Mouse (Mus musculus) cerebral cortex, adult 2 months (tissue): ENCODE results near the gene St6galnac3.

ENCODE experiments used
- WGBS: fragments of 180-500 bp; shearing (Covaris S2); methylation state at CpG from one replicate; pipeline ENCODE4 v1.1.7; 2018; 5-methylcytosine and 5-hydroxymethylcytosine counted together

The St6galnac3 gene

DNA sequence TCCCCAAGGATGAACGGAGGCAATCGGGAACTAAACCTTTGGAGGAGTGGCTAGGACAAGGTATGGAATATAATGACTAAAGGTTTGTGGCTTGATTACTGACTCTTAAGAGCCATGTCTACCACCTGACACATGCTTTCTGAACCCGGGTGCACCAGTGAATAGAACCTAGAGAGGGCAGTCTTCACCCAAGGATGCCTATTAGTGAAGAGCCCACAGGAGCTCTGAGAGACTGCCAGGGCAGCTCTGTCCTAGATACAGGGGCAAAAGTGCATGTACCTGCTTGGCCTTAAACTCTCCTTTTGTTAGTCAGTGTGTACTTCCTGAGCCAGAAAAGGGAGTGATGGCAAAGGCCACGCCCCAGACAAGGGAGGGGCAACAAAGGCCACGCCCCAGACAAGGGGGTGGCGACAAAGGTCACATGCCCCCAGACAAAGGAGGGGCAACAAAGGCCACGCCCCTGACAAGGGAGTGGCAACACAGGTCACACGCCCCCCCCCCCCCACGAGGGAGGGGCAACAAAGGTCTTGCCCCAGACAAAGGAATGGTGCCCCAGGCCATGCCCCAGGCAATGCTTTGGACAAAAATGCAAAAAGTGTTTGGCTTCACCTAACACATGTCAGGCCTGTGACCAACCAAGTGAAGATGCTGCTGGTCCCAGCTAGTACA lies 376.0 kb downstream of the St6galnac3 start:
- 90% methylated on average over 9 of the region's 9 CpGs for WGBS

DNA sequence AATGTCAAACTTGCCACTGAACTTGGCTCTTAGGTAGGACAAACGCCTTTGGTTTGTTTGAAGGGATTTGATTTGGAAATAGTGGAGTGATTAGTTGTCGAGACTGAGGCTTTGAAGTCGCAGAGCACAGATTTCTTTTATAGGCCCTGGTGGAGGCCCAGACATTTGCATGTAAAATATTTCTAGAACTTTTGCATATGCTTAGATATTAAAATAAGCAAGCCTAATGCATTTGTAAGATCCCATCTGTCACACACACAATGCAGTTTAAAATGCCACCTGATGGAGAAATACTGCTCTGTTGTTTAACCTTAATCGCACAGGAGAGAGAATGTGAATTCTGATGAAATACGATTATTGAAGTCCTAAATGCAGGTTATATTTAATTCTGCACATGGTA lies 380.0 kb downstream of the St6galnac3 start:
- WGBS = 85% methylated on average over 5 of the region's 5 CpGs

DNA sequence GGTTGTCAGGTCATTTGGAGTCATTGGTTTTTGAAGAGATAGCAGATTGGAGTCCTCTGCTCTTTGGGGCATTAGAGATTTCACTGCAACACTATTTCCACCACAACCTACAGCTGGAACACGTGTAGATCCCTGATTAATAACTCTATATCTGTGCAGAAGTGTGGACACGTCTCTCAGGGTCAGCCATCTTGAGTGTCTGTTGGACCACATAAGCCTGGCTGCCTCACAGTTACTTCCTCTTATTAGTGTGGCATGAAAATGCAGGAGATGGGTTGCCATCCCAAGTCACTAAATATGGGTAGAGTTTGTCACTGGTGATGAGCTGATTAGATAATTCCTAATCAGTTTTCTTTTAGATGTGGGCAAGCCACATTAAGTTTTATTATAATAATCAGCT lies 385.0 kb downstream of the St6galnac3 start:
- WGBS = 80% methylated on average over 2 of the region's 2 CpGs

DNA sequence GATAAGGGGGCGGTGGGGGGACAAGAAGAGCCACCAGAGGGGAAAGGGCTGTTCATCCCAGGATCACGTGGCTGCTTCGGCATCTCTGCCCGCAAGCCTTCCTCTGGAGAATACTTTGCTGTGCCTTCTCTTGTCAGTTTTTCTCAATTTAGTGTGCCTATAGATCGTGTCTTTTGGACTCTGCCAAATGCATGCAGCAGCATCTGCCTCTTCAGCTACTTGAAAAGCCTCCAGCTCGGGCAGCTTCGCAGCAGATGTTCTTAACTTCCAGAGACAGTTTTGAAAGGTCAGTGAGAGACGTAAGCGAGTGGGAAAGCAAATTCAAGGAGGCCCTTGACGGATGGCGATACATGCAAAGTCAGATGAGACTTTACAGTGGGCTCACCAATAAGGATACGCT lies 385.9 kb downstream of the St6galnac3 start:
- WGBS = 45% methylated on average over 12 of the region's 12 CpGs

DNA sequence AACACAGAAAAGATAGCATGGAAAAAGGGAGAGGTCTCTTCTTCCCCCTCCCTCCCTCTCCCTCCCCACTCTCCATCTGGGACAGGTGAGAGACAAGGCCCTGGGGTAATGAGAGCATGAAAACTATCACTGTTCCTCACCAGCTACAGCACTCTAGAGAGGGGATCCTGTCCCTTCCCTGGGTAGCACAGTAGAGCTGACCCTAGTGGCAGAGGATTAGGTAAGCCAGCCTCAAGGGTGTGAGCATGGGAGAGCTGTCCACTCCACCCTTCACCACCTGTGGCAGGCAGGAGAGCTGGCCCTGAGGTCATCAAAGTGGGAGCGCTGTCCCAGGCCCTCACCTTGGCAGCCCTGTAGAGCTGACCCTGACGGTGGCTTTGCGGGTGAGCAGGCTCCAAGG lies 387.2 kb downstream of the St6galnac3 start:
- WGBS = 96% methylated on average over 3 of the region's 3 CpGs

DNA sequence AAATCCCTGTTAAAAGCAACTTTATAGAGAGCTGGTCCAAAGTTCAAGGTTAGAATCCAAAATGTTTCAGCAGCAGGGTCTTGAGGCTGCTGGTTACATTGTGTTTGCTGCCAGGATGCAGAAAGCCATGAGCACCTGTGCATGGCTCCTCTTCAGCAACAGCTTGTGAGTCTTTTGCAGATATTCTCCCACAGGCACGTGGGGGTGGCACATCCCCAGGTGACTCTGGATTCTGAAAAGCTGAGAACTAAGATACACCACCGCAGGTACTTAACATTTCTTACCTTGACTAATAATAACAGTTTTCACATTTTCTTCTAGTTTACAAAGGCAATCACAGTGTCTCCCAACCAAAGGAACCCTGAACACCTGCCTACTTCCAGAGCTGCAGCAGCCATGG lies 387.8 kb downstream of the St6galnac3 start:
- WGBS = 76% methylated on average over 2 of the region's 2 CpGs

DNA sequence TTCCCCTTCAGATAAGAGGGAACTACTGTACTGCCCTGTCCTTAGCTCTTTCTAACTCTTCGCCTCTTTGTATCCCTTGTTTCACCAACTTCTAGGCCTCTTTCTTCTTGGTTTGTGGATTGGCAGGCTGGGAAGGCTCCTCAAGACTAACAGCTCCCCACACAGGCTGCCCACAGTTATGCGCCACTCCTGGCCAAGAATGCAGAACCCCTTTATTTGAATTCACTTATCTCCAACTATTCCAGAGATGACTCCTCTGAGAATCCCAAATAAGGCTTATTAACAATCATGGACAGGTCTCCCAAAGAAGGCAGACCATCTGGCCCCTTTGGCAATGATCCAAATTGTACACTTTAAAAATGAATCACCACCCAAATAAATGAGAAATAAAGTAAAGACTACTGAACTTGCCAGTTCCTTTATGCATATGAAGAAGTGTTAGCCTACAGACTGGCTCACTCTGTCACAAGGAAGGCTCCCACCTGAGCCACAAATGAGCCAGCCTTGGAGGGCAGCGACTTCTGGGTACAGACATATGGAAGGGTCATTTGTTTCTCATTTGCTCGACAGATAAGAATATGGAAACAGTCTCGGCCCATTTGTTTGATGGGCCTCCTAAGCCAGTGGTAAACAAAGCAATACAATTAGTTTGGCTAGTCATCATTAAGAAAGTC lies 390.7 kb downstream of the St6galnac3 start:
- 77% methylated on average over 5 of the region's 5 CpGs for WGBS

DNA sequence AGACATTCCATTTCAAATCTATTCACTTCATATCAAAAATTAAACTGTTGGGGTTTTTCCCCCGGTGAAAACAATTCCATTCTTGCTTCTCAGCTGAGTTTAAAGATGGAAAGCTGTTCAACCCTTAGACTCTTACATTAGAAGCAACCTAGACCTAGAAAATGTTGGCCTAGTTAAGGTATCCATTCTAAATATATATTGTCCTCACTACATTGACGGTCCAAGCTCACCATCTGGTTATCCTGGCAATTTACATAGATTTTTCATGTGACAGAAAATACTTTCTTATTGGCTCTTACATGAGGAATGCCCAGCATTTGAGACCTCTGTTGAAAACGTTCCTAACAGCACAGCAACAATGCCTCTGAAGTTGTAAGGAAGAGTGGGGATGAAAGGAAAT lies 400.7 kb downstream of the St6galnac3 start:
- 49% methylated on average over 3 of the region's 3 CpGs for WGBS

DNA sequence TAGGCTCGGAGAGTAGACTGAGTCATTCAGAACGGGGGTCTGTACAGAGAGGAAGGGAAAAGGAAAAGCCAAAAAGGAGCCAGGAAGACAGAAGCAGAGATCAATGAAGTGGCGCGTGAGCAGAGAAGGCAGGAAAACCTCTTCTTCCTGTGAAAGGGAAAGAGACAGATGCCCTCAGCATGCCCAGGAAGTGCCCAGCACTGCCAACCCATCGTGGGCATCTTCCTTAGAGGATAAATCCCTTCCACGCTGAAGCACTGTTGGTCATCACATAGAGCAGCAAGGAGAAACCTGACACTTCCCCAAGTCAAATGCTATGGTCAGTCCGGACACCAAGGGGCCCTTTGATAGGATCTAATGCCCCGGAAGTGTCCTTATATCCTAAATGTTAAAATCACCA lies 401.5 kb downstream of the St6galnac3 start:
- WGBS = 79% methylated on average over 8 of the region's 8 CpGs

DNA sequence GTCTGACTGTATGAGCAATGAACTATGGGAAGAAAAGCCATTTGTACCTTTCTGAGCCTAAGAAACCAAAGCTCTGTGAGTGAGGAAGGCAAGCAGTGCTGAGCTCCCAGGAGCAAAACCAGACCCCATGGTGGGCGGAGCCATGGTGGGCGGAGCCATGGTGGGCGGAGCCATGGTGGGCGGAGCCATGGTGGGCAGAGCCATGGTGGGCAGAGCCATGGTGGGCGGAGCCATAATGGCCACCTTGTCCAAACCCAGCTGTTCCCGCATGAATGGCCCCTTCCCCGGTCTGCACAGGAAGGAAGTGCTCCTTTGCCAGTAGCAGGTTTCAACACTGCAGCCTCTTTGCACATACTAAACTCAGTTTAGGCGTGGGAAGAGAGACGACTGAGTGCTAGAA lies 411.4 kb downstream of the St6galnac3 start:
- 68% methylated on average over 9 of the region's 9 CpGs for WGBS

DNA sequence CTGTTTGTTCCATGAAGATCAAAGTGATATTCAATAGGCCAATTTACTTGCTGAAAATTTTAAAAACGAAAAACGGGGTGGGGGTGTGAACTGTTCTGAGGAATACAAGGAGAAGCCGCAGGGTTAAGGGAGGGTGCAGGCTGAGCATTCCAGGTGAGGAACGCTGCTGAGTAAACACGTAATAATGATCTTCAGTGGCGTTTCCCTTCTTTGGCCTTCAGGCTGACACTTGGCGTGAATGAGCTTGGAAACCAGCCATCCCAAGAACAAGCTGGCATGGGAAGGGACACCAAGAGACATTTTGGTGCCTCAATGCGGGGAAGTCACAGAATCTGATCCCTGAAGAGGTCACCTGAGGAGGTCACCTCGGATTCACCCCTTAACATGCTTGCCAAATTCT lies 411.8 kb downstream of the St6galnac3 start:
- WGBS = 83% methylated on average over 9 of the region's 9 CpGs

DNA sequence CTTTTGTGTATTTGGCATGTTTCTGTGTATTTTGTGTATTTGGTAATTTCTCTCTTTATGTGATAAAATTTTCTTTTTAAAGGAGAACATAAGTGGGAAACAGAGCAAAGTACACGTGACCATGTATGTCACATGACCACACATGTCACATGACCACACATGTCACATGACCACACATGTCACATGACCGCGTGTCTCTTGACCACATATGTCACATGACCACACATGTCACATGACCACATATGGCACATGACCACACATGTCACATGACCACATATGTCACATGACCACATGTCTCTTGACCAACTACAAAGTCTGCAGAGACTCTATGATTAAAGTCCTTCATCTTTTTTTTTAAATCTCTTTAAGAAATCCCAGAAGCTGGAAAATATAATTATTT lies 413.0 kb downstream of the St6galnac3 start:
- WGBS = 97% methylated on average over 3 of the region's 3 CpGs

DNA sequence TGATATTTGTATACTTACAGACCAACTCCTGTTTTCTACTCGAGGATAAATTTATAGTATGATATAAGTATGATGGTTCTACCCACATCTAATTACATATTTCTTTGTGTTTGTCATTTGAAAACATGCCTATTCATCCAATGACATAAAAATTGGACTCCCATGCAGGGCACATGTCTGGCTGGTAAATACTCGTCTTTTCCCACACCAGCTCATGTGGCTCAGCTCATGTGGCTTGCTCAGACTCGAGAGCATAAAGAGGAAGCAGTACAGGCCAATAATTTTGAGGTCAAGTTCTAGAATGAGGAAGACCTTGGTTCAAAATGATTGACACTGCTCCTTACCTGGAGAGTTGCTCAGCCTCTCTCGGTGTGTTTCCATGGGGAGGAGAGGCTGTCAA lies 416.6 kb downstream of the St6galnac3 start:
- WGBS = 88% methylated on average over 4 of the region's 4 CpGs

DNA sequence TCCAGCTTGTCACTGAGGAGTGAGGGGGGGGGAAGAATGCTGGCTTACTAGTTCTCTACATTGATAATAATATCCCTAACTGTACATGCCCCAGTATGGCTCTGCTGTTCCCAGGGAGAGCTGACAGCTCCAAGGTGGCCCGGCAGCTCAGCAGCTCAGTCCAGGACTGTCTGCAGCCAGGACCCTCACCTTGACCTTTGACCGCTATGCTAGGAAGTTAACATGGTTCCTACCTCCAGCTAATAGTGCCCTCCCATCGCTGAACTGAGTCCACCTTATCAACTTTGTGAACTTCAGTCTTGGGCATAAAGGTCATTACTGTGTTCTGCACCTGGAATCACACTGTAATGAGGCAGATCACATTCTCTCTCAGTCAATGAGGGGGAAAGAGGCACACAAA lies 419.8 kb downstream of the St6galnac3 start:
- WGBS = 83% methylated on average over 3 of the region's 3 CpGs

DNA sequence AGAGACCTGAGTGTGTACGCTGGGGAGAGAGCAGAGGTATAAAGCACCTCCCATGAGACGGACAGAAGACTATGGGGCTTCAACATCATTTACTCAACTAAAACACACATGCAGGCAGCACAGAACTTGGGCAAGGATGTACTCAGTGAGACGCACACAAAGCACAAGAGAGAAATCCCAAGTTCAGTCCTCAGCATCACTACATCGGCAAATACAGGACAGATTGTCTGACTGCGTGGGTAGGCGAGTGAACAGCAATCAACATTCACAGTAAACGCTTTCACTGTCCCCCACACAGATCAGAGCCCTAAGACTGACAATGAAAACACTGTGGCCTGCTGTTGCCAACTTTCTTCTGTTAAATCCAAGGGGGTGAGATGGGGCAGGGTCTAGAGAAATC lies 422.6 kb downstream of the St6galnac3 start:
- 61% methylated on average over 7 of the region's 7 CpGs for WGBS

DNA sequence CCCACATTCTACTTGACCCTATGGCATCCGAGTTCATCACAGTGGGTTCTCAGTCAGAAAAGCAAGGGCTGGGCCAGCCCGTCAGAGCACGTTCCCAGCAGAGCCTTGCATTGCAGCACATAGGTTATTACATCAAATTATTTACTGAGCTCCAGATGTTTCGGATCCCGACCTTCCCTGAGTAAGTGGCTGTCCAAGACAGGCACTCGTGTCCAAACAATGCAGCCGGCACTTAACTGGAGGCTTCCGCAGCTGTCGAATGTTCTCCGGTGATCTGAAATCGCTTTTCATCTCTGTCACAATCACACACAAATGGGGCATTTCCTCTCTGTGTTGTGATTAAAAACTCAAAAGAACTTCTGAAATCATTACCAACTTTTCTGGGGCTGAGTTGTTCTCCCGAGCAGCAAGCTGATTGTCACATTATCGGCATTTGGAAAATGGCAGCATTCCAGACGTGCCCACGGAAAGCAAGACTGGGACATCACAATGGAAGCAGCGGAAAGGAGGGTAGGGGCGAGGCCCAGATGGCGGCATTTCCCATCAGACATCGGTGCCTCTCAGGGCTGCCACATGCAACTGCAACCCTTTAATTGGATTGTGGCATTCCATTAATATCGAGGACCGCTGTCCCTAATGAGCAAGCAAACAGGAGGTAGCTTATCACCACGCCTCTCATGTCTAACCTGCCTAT lies 428.5 kb downstream of the St6galnac3 start:
- 51% methylated on average over 22 of the region's 22 CpGs for WGBS

DNA sequence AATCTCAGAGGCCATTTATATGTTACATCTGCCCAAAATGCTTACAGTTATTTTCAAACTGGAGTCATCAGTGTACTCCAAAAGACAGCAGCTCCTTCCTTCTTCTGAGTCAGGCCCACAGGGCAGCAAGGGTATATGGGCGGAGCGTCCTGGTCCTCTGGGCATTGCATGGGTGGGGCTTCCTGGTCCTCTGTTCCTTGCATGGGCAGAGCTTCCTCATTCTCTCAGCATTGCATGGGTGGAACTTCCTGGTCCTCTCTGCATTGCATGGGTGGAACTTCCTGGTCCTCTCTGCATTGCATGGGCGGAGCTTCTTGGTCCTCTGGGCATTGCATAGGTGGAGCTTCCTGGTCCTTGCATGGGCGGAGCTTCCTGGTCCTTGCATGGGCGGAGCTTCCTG lies 432.1 kb downstream of the St6galnac3 start:
- WGBS = 95% methylated on average over 5 of the region's 5 CpGs

DNA sequence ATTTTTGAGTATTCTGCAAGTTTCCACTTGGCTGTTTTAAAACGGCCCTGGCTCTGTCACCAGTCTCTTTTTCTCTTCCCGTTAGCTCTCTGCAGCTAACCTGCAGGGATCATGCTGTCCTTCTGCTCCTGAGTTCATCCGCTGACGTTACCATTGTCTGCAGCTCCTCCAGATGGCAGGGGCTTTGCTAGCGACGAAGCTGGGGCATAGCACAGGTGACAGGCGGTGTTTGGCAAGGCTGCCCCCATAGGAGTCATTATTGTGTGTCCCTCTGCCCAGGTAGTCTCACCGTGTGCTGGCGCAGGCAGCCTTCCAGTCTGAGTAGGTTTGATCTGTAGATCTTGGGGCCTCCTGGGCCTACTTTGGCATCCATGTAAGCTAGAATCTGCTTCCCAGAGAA lies 432.6 kb downstream of the St6galnac3 start:
- WGBS = 89% methylated on average over 9 of the region's 9 CpGs

DNA sequence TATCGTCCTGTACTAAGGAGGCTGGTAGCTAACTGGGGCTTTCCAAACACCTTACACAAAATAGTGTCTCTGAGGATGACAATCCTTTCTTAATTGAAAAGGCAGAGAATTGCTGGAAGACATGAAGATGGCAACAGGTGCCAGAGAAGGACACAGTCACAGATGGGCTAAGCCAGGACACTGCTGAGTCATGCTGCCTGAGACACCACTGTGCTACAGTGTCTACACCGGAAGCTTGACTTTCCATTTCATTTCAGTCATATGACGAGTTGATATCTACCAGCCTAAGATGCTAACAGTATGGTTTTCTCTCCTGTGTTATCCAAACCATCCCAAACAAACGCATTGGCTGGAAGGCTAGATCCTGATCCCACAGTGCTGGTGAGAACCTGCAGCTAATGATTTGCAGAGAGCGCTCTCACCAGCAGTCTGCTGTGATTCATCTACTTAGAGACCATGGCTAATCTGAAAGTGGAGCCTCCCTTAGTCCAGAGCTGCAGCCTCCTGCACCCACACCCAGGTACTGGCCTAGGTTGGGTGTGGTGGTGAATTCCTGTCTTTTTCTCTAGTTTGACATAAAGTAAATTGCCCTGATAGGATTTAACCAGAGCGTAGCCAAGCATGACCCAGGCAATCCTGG lies 433.4 kb downstream of the St6galnac3 start:
- WGBS = 90% methylated on average over 6 of the region's 6 CpGs

DNA sequence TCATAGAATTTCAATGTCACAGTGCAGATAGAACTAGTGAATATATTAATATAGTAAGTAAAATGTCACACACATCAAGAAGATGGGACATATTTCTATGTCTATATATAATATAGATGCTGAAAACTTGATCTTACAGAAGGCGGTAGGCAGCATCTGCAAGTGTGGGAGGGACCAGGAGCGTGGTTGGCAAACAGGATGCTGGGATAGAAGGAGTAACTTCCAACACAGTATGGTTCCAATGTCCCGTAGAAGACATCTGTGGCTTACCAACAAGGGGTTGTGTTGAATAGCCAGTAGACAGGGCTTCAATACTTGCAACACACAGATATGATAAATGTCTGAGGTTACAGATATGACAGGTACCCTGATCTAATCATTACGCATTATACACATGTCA lies 435.0 kb downstream of the St6galnac3 start:
- 68% methylated on average over 4 of the region's 4 CpGs for WGBS

DNA sequence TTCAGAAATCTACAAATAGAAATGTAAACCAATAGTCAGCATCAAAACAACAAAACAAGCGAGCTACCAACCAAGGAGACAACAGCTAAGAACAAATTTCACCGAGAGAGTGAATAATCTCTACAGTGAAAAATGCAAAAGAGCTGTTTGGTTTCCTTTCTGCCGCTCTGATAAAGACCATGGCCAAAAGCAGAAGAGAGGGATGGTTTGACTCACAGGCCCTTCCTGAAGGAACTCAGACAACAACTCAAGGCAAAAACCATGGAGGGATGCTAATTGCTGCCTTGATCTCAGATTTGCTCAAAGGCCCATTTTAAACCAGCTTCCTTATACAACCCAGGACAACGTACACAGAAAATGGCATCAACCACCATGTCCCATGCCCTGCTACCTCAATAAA lies 437.4 kb downstream of the St6galnac3 start:
- WGBS = 94% methylated on average over 4 of the region's 4 CpGs

DNA sequence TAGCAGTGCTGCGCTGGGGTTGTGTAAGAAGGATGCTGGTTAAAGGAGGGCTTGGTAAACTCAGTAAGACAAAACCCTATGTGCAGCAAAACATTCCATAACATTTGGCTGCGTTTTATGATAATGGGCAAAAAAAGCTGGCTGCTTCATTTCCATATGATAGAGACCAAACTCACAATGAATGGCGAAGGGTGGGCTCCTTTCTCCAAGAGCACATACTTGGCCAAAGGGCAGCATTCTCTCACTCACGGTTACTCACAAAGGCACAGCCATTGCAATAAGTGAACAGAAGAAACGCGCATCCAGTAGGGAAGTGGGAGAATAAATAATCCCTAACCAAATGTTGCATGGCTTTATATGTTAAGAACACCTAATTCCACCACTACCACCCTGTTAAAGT lies 437.9 kb downstream of the St6galnac3 start:
- WGBS = 88% methylated on average over 6 of the region's 6 CpGs
